Mouse (Mus musculus) midbrain, embryonic 14.5 days (tissue): ENCODE data around the gene Gbp2b. TPM values are rescaled to one million over a fixed set of nuclear protein-coding genes. Genes with fewer than 3 reads are reported as not detected.
"Not testable (repeated sequence)": the region's sequence is repeated elsewhere in the genome, so short reads cannot be mapped to it uniquely, and the experiment has no call there.

ENCODE experiments used
- ATAC-seq: fragments of 200-750 bp; cut with Nextera tagmentation; 2 replicates; pipeline ENCODE4 v1.8.0; 2017; ENCODE audit warnings: moderate number of reproducible peaks, moderate library complexity; ENCODE audit not compliant: low FRiP score, low TSS enrichment
- DNase-seq: peaks from one replicate; pipeline ENCODE4 v3.0.0-alpha.2; 2015
- H3K27ac ChIP-seq: fragments of 300-500 bp; sonication (generic); replicated peaks from 2 replicates; pipeline ENCODE4 v1.5.1; 2014; ENCODE audit warnings: mild to moderate bottlenecking, low read depth, low read length, moderate library complexity
- H3K27me3 ChIP-seq: fragments of 300-500 bp; sonication (generic); 2 replicates; pipeline ENCODE4 v1.6.1; 2014; ENCODE audit warnings: low read length, control low read depth, mixed read lengths; ENCODE audit not compliant: control insufficient read depth, insufficient read depth
- H3K36me3 ChIP-seq: fragments of 300-500 bp; sonication (generic); 2 replicates; pipeline ENCODE4 v1.6.1; 2014; ENCODE audit warnings: low read length, control low read depth; ENCODE audit not compliant: control insufficient read depth, insufficient read depth
- H3K4me1 ChIP-seq: fragments of 300-500 bp; sonication (generic); 2 replicates; pipeline ENCODE4 v1.6.1; 2014; ENCODE audit warnings: mild to moderate bottlenecking, antibody characterized with exemption, low read length, control low read depth; ENCODE audit not compliant: control insufficient read depth, insufficient read depth
- H3K4me2 ChIP-seq: fragments of 300-500 bp; sonication (generic); 2 replicates; pipeline ENCODE4 v1.6.1; 2014; ENCODE audit warnings: mild to moderate bottlenecking, low read length, moderate library complexity
- H3K4me3 ChIP-seq: fragments of 300-500 bp; sonication (generic); replicated peaks from 2 replicates; pipeline ENCODE4 v1.5.1; 2014; ENCODE audit warnings: low read depth, low read length
- H3K9ac ChIP-seq: fragments of 300-500 bp; sonication (generic); replicated peaks from 2 replicates; pipeline ENCODE4 v1.6.1; 2014; ENCODE audit warnings: mild to moderate bottlenecking, low read length, moderate library complexity
- H3K9me3 ChIP-seq: fragments of 300-500 bp; sonication (generic); 2 replicates; pipeline ENCODE4 v1.6.1; 2016; ENCODE audit warnings: low read length, control low read depth, mixed read lengths; ENCODE audit not compliant: control insufficient read depth
- WGBS: fragments of 180-500 bp; shearing (Covaris S2); extraction: QIAGEN DNeasy Blood & Tissue Kit; methylation state at CpG from one replicate; pipeline ENCODE4 v1.1.7; 2014; 5-methylcytosine and 5-hydroxymethylcytosine counted together
- microRNA-seq: library from miRNA; unstranded; fragments of <30 nt; microRNA quantifications from one replicate; pipeline ENCODE4, GENCODE M21; 2016
- polyA plus RNA-seq: library from polyadenylated mRNA; unstranded; fragments of >200 nt; fragmentation: Nextera tagmentation; extraction: Ambion mirVana; gene quantifications from 2 replicates; pipeline ENCODE4 v1.2.1, GENCODE M21; 2014

Gbp2b gene
- polyA plus RNA-seq, 1 experiment from 2014 or later: not detected

DNA sequence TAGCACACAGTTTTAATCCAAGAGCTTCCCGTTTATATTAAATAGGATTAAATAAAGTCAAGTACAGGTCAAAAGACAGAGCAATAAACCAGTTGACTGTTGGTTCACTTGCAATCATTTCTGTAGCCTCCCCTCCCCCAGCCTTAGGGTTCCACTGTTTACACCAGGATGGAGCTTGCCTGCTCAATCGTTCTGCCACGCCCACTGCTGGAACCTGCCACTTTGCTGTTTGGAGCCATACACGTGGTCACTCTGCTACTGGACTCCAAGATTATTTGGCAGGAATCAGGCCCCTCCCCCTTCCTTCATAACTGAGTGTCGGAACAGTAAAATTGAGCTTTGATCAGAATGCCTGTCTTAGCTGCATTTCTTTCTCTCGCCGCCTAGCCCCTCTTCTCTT is 53.2 kb downstream of the Gbp2b start:
- not testable (repeated sequence) for ATAC-seq, H3K4me3 ChIP-seq, H3K36me3 ChIP-seq, H3K27me3 ChIP-seq, H3K27ac ChIP-seq, H3K4me2 ChIP-seq, H3K9me3 ChIP-seq, H3K9ac ChIP-seq, H3K4me1 ChIP-seq, DNase-seq
- 78% methylated on average over 7 of the region's 7 CpGs for WGBS

- no peak overlapping the region for H3K4me2 ChIP-seq
- WGBS: 21% methylated on average over 2 of the region's 2 CpGs
- no peak overlapping the region for H3K4me3 ChIP-seq
Observed at GRCm38 (mm10) chr3:142650205-142650604, 55.6 kb downstream of the Gbp2b start.

GRCm38 (mm10) chr3:142664723-142665122 is 70.1 kb downstream of the Gbp2b start:
- H3K9ac ChIP-seq: no peak overlapping the region
- H3K4me3 ChIP-seq: no peak overlapping the region
- WGBS: 95% methylated on average over 8 of the region's 8 CpGs
- DNase-seq (no peak), ATAC-seq (0 out of 2 replicates have a peak, but pooled peaks have one; percentile 57)
- H3K4me1 ChIP-seq: no peaks in the 10 kb centered on the region
- H3K9me3 ChIP-seq: no peaks in the 10 kb centered on the region
- no peak overlapping the region for H3K4me2 ChIP-seq
- H3K27ac ChIP-seq: no peak overlapping the region
- H3K36me3 ChIP-seq: no peaks in the 10 kb centered on the region
- no peaks in the 10 kb centered on the region for H3K27me3 ChIP-seq

More at GRCm38 (mm10) chr3:142650205-142650604, 55.6 kb downstream of the Gbp2b start:
- no peak for ATAC-seq
- Histone ChIP-seq H3K27ac (no peak overlapping the region), H3K36me3 (no peaks in the 10 kb centered on the region), H3K4me1 (no peaks in the 10 kb centered on the region), H3K9me3 (no peaks in the 10 kb centered on the region), H3K9ac (no peak overlapping the region), H3K27me3 (no peaks in the 10 kb centered on the region)
- DNase-seq: peak; percentile 8

Small RNA genes within 50 kb of the gene (microRNA-seq; reads per million reads assigned to microRNA genes)
- not detected for gene Mir6381

Other genes with a start within 250 kb of the Gbp2b start
- gene Pdlim5, start 199.2 kb upstream of the Gbp2b start, polyA plus RNA-seq: 11.8 and 14.3 TPM in 2 replicates
- gene Gbp5, start 100.9 kb upstream of the Gbp2b start, polyA plus RNA-seq: 0.26 TPM in 1 of 2 replicates, not detected in the other
- gene Gbp7, start 64.5 kb upstream of the Gbp2b start, polyA plus RNA-seq: 0.78 and 2.9 TPM in 2 replicates
- gene Gbp3, start 34.8 kb upstream of the Gbp2b start, polyA plus RNA-seq: 0.34 and 3.2 TPM in 2 replicates
- gene Gbp2, start 25.8 kb downstream of the Gbp2b start, polyA plus RNA-seq: 0.16 and 2.5 TPM in 2 replicates
- 2.7 and 4.2 TPM in 2 replicates for gene Kyat3, start 106.2 kb downstream of the Gbp2b start, polyA plus RNA-seq
- 87.5 and 89.5 TPM in 2 replicates for gene Gtf2b, start 170.2 kb downstream of the Gbp2b start, polyA plus RNA-seq